Mouse (Mus musculus) gastrocnemius, postnatal 36 days (tissue): ENCODE results near the gene 1700092M07Rik. TPM values are rescaled to one million over a fixed set of nuclear protein-coding genes. Genes with fewer than 3 reads are reported as not detected.
A peak's percentile ranks its signal among the peaks of the same experiment; 100 is the strongest.
"Not testable (repeated sequence)": the region's sequence is repeated elsewhere in the genome, so short reads cannot be mapped to it uniquely, and the experiment has no call there.

Experiments
- DNase-seq, 2 experiments: peaks; one replicate each; pipeline ENCODE4 v3.0.0; 2022
- intact Hi-C: fragments of 180-260 bp; cut with DNase I; formaldehyde crosslinking; loops from one replicate; pipeline ENCODE4 v1.15.1; 2025
- total RNA-seq, 2 experiments: library from RNA; stranded (reverse); gene quantifications; 2 replicates each; pipeline ENCODE4 v1.2.3; 2021

1700092M07Rik gene
- total RNA-seq, 2 experiments from 2014 or later = 0.66 TPM; not detected in 1

GRCm38 (mm10) chr19:8715868-8716766 is 24.4 kb upstream of the 1700092M07Rik start:
- no peak for DNase-seq
- intact Hi-C loops = loop anchor here (10.0 kb wide), 1 partner anchor 399 kb away; no protein-coding TSS in a partner anchor

- no peak for DNase-seq
- intact Hi-C loops = loop anchor here (10.0 kb wide), 1 partner anchor 398 kb away; no protein-coding TSS in a partner anchor
These were observed 23.6 kb upstream of the 1700092M07Rik start for GRCm38 (mm10) chr19:8716767-8717475.

- intact Hi-C loops = loop anchor here (10.0 kb wide), 1 partner anchor 396 kb away; no protein-coding TSS in a partner anchor
- DNase-seq = peak in 1 of 2 experiments; percentile 28
These were observed 22.2 kb upstream of the 1700092M07Rik start for GRCm38 (mm10) chr19:8718357-8718756.

GRCm38 (mm10) chr19:8719037-8719436 is 21.5 kb upstream of the 1700092M07Rik start:
- DNase-seq = not testable (repeated sequence)
- intact Hi-C loops = loop anchor here (10.0 kb wide), 1 partner anchor 396 kb away; no protein-coding TSS in a partner anchor

GRCm38 (mm10) chr19:8721378-8721777 is 19.1 kb upstream of the 1700092M07Rik start:
- intact Hi-C loops = no loop called here
- DNase-seq = no peak

- intact Hi-C loops = no loop called here
- DNase-seq = no peak
These were observed 18.5 kb upstream of the 1700092M07Rik start for GRCm38 (mm10) chr19:8722021-8722420.

- no peak for DNase-seq
- intact Hi-C loops = no loop called here
These were observed 18.0 kb upstream of the 1700092M07Rik start for GRCm38 (mm10) chr19:8722559-8722906.

- intact Hi-C loops = no loop called here
- DNase-seq = peak; percentile 89 to 96
These were observed 17.5 kb upstream of the 1700092M07Rik start, which contains the start of gene Slc3a2 for GRCm38 (mm10) chr19:8722907-8723573. TSS of gene Slc3a2 (minus strand) at chr19:8723369.

- intact Hi-C loops = no loop called here
- no peak for DNase-seq
These were observed 16.8 kb upstream of the 1700092M07Rik start for GRCm38 (mm10) chr19:8723574-8724346.

- intact Hi-C loops = no loop called here
- DNase-seq = no peak
These were observed 16.1 kb upstream of the 1700092M07Rik start for GRCm38 (mm10) chr19:8724392-8724791.

- intact Hi-C loops = no loop called here
- DNase-seq = no peak
These were observed 15.4 kb upstream of the 1700092M07Rik start for GRCm38 (mm10) chr19:8725081-8725613.

- DNase-seq = no peak
These were observed 13.7 kb upstream of the 1700092M07Rik start for GRCm38 (mm10) chr19:8726609-8727390.

GRCm38 (mm10) chr19:8727495-8728114 is 12.9 kb upstream of the 1700092M07Rik start:
- no peak for DNase-seq
- intact Hi-C loops = no loop called here

More at GRCm38 (mm10) chr19:8726609-8727390, 13.7 kb upstream of the 1700092M07Rik start:
- intact Hi-C loops = no loop called here

GRCm38 (mm10) chr19:8728335-8729099 is 12.0 kb upstream of the 1700092M07Rik start:
- DNase-seq, intact Hi-C loops: not testable (repeated sequence)

- DNase-seq = no peak
- intact Hi-C loops = no loop called here
These were observed 6.2 kb upstream of the 1700092M07Rik start for GRCm38 (mm10) chr19:8734334-8734733.

GRCm38 (mm10) chr19:8735389-8736159 is 4.9 kb upstream of the 1700092M07Rik start, which contains the start of gene Wdr74:
TSS of gene Wdr74 (plus strand) at chr19:8735827.
- intact Hi-C loops = no loop called here

GRCm38 (mm10) chr19:8736160-8736467 is 4.4 kb upstream of the 1700092M07Rik start:
- intact Hi-C loops = no loop called here
- DNase-seq = no peak

More at GRCm38 (mm10) chr19:8735389-8736159, 4.9 kb upstream of the 1700092M07Rik start, which contains the start of gene Wdr74:
- DNase-seq = peak; percentile 85 to 88
